Mouse (Mus musculus) CH12.LX (cell line): ENCODE measurements at regions not wholly inside any gene's neighbourhood (a gene's known extent, or its start where the extent isn't known, plus 50 kb on each side); places are given as distances from the start of the nearest gene placed in this dataset.

ENCODE experiments used
- BHLHE40 ChIP-seq: IDR thresholded peaks from 2 replicates; pipeline ENCODE4 v1.6.1; 2011; ENCODE audit warnings: mild to moderate bottlenecking, low read depth, low read length, improper control_type of control experiment
- CTCF ChIP-seq, 2 experiments: IDR thresholded peaks in 1 of 2; conservative IDR thresholded peaks in 1 of 2; 2 replicates each; pipeline ENCODE4 v1.5.1; 2011 to 2012; ENCODE audit warnings: low read depth in 2 of 2, low read length in 2 of 2, improper control_type of control experiment in 1 of 2, inconsistent platforms in 1 of 2, mild to moderate bottlenecking in 1 of 2, moderate library complexity in 1 of 2
- KAT2A ChIP-seq: IDR thresholded peaks from 2 replicates; pipeline ENCODE4 v1.6.1; 2012; ENCODE audit warnings: low read length, improper control_type of control experiment, inconsistent platforms; ENCODE audit not compliant: insufficient replicate concordance
- POLR2A ChIP-seq: IDR thresholded peaks from 2 replicates; pipeline ENCODE4 v1.6.1; 2011; ENCODE audit warnings: low read depth, mild to moderate bottlenecking, improper control_type of control experiment, low read length
- RCOR1 ChIP-seq: conservative IDR thresholded peaks from 2 replicates; pipeline ENCODE4 v1.6.1; 2012; ENCODE audit warnings: low read depth, mild to moderate bottlenecking, inconsistent platforms, low read length, improper control_type of control experiment
- ZNF384 ChIP-seq: IDR thresholded peaks from 2 replicates; pipeline ENCODE4 v1.6.1; 2012; ENCODE audit warnings: low read depth, low read length, improper control_type of control experiment, inconsistent platforms

DNA sequence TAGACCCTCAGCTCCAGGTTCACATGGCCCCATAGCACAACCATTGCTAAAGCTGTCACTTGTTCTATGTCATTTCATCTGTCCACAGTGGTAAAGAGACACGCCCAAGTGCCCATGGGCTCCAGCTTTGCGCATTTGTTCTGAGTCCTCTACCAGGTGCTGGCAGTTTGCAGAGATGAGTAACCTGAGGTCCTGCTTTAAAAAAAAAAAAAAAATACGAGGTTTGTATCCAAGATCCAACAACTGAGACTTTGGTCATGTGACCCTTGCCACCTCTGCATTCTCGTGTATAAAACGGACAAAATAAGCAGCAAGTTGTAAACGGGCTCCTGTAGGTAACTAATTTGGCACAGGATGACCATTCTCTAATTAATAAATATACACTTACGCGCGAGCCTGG, 79.9 kb downstream of the Cpn2 start:
- TF ChIP-seq KAT2A (no peak), BHLHE40 (0 out of 2 replicates have a peak, but pooled peaks have one; percentile 4), RCOR1 (no peak), CTCF (conservative IDR thresholded peaks at IDR 0.05 in 1 of 2, IDR thresholded peaks at IDR 0.05 in 1 of 2; ENCODE audit: low read depth in 2 of 2, low read length in 2 of 2) (no peak), ZNF384 (no peak), POLR2A (no peak)
